Mouse (Mus musculus): ENCODE results near the gene Gm5148. TPM values are rescaled to one million over a fixed set of nuclear protein-coding genes. Genes with fewer than 3 reads are reported as not detected.

The Gm5148 gene
- polyA plus RNA-seq, 1 experiment from 2014 or later: 7.5 TPM

DNA sequence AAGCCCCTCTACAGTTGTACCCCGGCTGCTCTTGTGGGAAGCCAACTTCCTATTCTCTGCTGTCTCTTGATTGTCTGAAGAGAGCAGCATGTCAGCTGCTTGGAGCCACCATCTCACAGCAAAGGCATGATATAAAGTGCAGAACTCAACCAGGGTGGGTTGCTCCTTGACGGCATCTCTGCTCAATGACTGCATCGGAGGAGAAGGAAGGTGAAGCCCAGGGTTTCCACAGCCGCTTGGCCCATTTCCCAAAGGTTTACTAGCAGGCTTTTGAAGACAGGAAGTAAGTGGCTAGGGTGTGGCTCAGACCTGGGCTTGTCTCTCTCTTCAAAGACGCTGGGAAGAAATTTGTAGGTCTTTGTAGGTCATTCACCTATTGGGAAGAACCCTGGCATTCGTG is 36.6 kb upstream of the Gm5148 start:
- no peak overlapping the region for H3K4me2 ChIP-seq (replicated peaks; ENCODE audit: low read depth, low read length)
- WGBS: 79% methylated on average over 6 of the region's 6 CpGs
- no peak overlapping the region for H3K4me3 ChIP-seq (ENCODE audit: low read length)
- no peak overlapping the region for H3K9ac ChIP-seq (replicated peaks; ENCODE audit: low read length)
- no peaks in the 10 kb centered on the region for H3K36me3 ChIP-seq (ENCODE audit: insufficient read depth, low read length)
- no peak for ATAC-seq (ENCODE audit: low FRiP score, low TSS enrichment)
- H3K4me1 ChIP-seq (ENCODE audit: insufficient read depth, low read length): peaks cover 13% of the 10 kb centered on the region
- H3K27me3 ChIP-seq (ENCODE audit: insufficient read depth, low read length): no peaks in the 10 kb centered on the region
- H3K9me3 ChIP-seq (ENCODE audit: low read length): peaks cover 3% of the 10 kb centered on the region; the same call in 1 of the 2 replicates
- no peak overlapping the region for H3K27ac ChIP-seq (ENCODE audit: low read length)

DNA sequence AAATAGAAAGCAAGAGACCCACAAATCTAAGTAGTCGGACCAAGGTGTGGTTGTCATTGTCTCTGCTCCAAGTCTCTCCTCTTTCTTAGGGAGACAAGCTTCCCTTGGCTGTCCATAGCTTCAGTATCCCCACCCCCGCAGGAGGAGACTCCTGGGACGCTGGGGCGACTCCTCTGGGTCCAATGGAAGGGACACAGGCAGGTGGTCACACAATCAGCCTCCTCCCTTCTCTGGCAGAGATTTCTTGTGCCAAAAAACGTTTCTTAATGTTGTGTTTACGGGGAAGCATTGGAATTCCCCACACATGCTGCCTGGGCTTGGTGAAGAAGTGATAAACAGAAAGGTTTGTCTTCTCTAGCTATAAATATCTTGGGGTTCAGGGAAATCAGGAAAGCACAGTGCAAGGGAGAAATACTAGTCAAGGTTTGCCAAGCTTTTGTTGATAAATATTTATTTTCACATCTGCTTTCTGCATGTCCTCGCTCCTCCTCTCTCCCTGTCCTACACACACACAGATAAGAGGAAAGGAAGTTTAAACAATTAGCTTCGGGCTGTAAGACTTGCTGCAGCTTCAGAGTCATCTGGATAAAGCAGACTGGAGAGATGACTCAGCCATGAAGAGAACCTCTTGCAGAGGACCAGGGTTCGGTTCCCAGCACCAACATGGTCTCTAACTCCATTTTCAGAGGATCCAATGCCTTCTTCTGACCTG is 34.5 kb upstream of the Gm5148 start:
- peak overlapping the region; percentile 41 for H3K4me2 ChIP-seq (replicated peaks; ENCODE audit: low read depth, low read length)
- H3K4me3 ChIP-seq (ENCODE audit: low read length): no peak overlapping the region
- peaks cover 13% of the 10 kb centered on the region for H3K4me1 ChIP-seq (ENCODE audit: insufficient read depth, low read length)
- H3K36me3 ChIP-seq (ENCODE audit: insufficient read depth, low read length): no peaks in the 10 kb centered on the region
- 42% methylated on average over 9 of the region's 9 CpGs for WGBS
- no peak; the same call in 1 of the 2 replicates for ATAC-seq (ENCODE audit: low FRiP score, low TSS enrichment)
- H3K9me3 ChIP-seq (ENCODE audit: low read length): no peaks in the 10 kb centered on the region
- 0 out of 2 replicates have a peak overlapping the region, but pooled peaks have one; percentile 34 for H3K27ac ChIP-seq (ENCODE audit: low read length)
- H3K27me3 ChIP-seq (ENCODE audit: insufficient read depth, low read length): no peaks in the 10 kb centered on the region
- no peak overlapping the region for H3K9ac ChIP-seq (replicated peaks; ENCODE audit: low read length)

GRCm38 (mm10) chr3:37758124-37758523 is 33.8 kb upstream of the Gm5148 start:
- H3K4me3 ChIP-seq (ENCODE audit: low read length): 0 out of 2 replicates have a peak overlapping the region, but pooled peaks have one; percentile 15
- peak overlapping the region; percentile 41 for H3K4me2 ChIP-seq (replicated peaks; ENCODE audit: low read depth, low read length)
- no peaks in the 10 kb centered on the region for H3K9me3 ChIP-seq (ENCODE audit: low read length)
- no peaks in the 10 kb centered on the region for H3K27me3 ChIP-seq (ENCODE audit: insufficient read depth, low read length)
- H3K4me1 ChIP-seq (ENCODE audit: insufficient read depth, low read length): peaks cover 13% of the 10 kb centered on the region
- peak overlapping the region; percentile 41; the same call in 1 of the 2 replicates for H3K9ac ChIP-seq (replicated peaks; ENCODE audit: low read length)
- ATAC-seq (ENCODE audit: low FRiP score, low TSS enrichment): peak; percentile 87
- H3K36me3 ChIP-seq (ENCODE audit: insufficient read depth, low read length): no peaks in the 10 kb centered on the region
- H3K27ac ChIP-seq (ENCODE audit: low read length): 0 out of 2 replicates have a peak overlapping the region, but pooled peaks have one; percentile 34
- 12% methylated on average over 12 of the region's 12 CpGs for WGBS

DNA sequence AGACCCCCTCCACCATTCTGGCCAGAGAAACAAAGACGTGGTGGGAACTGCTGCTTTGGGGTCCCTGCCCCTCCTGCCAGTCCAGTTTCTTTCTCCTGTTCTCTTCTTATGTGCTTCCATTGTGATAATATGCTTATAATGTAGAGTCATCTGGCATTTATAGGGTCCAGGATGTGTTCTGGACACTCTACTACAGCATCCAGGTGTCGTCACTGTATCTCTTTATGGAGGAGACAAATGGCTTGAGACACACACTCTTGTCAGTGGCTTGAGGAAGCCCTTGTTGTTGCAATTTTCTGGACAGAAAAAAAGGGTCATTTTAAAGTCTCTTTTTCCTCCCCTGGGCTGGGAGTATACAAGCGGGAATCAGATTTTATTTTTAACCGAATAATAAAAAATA is 33.3 kb upstream of the Gm5148 start:
- Histone ChIP-seq H3K9ac (replicated peaks; ENCODE audit: low read length) (no peak overlapping the region), H3K4me3 (ENCODE audit: low read length) (no peak overlapping the region), H3K36me3 (ENCODE audit: insufficient read depth, low read length) (no peaks in the 10 kb centered on the region), H3K9me3 (ENCODE audit: low read length) (no peaks in the 10 kb centered on the region), H3K27me3 (ENCODE audit: insufficient read depth, low read length) (no peaks in the 10 kb centered on the region), H3K4me1 (ENCODE audit: insufficient read depth, low read length) (peaks cover 13% of the 10 kb centered on the region), H3K27ac (ENCODE audit: low read length) (no peak overlapping the region), H3K4me2 (replicated peaks; ENCODE audit: low read depth, low read length) (no peak overlapping the region)
- ATAC-seq (ENCODE audit: low FRiP score, low TSS enrichment): no peak
- 33% methylated on average over 4 of the region's 4 CpGs for WGBS

DNA sequence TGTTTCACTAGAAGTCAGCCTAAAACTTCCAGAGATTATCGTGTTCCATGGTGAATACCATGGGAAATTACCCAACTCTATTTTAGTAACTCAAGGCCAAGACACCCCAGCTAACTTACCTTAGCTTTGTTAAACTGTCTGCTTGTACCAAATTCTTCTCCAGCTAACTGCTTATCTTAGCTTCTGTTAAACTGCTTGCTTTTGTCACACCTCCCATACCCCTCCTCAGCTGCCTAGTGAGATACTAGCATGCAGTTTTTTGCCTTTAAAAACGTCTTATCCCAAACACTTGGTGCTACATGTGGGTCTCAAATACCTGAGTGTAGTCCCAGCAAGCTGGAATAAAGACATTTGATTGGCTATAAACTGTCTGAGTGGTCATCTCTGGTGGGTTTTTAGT is 31.7 kb upstream of the Gm5148 start:
- no peak for ATAC-seq (ENCODE audit: low FRiP score, low TSS enrichment)
- H3K27ac ChIP-seq (ENCODE audit: low read length): no peak overlapping the region
- no peaks in the 10 kb centered on the region for H3K36me3 ChIP-seq (ENCODE audit: insufficient read depth, low read length)
- H3K9me3 ChIP-seq (ENCODE audit: low read length): no peaks in the 10 kb centered on the region
- 76% methylated on average over 2 of the region's 2 CpGs for WGBS
- H3K9ac ChIP-seq (replicated peaks; ENCODE audit: low read length): no peak overlapping the region
- no peaks in the 10 kb centered on the region for H3K27me3 ChIP-seq (ENCODE audit: insufficient read depth, low read length)
- no peak overlapping the region for H3K4me2 ChIP-seq (replicated peaks; ENCODE audit: low read depth, low read length)
- no peak overlapping the region for H3K4me3 ChIP-seq (ENCODE audit: low read length)
- H3K4me1 ChIP-seq (ENCODE audit: insufficient read depth, low read length): peaks cover 13% of the 10 kb centered on the region

DNA sequence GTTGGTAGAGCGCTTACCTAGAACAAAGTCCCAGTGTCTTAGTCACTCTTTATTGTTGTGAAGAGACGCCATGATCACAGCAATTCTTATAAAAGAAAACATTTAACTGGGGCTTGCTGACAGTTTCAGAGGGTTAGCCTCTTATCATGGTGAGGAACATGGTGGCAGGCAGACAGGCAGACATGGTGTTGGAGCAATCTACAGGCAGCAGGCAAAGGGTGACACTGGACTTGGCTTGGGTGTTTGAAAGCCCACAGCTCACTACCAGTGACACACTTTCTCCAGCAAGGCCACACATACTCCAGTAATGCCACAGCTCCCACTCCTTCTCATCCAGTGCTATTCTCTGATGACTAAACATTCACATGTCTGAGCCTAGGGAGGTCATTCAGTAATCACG is 30.3 kb upstream of the Gm5148 start:
- 88% methylated on average over 3 of the region's 3 CpGs for WGBS
- no peak overlapping the region for H3K9ac ChIP-seq (replicated peaks; ENCODE audit: low read length)
- no peaks in the 10 kb centered on the region for H3K27me3 ChIP-seq (ENCODE audit: insufficient read depth, low read length)
- no peak for ATAC-seq (ENCODE audit: low FRiP score, low TSS enrichment)
- H3K4me3 ChIP-seq (ENCODE audit: low read length): no peak overlapping the region
- no peaks in the 10 kb centered on the region for H3K9me3 ChIP-seq (ENCODE audit: low read length)
- H3K27ac ChIP-seq (ENCODE audit: low read length): no peak overlapping the region
- no peaks in the 10 kb centered on the region for H3K36me3 ChIP-seq (ENCODE audit: insufficient read depth, low read length)
- H3K4me2 ChIP-seq (replicated peaks; ENCODE audit: low read depth, low read length): no peak overlapping the region
- H3K4me1 ChIP-seq (ENCODE audit: insufficient read depth, low read length): peaks cover 13% of the 10 kb centered on the region

- H3K27me3 ChIP-seq (ENCODE audit: insufficient read depth, low read length): no peaks in the 10 kb centered on the region
- no peak overlapping the region for H3K9ac ChIP-seq (replicated peaks; ENCODE audit: low read length)
- no peaks in the 10 kb centered on the region for H3K9me3 ChIP-seq (ENCODE audit: low read length)
- no peak for ATAC-seq (ENCODE audit: low FRiP score, low TSS enrichment)
- WGBS: 76% methylated on average over 3 of the region's 3 CpGs
- H3K4me3 ChIP-seq (ENCODE audit: low read length): no peak overlapping the region
- peaks cover 7% of the 10 kb centered on the region for H3K4me1 ChIP-seq (ENCODE audit: insufficient read depth, low read length)
- no peak overlapping the region for H3K4me2 ChIP-seq (replicated peaks; ENCODE audit: low read depth, low read length)
- H3K27ac ChIP-seq (ENCODE audit: low read length): no peak overlapping the region
- H3K36me3 ChIP-seq (ENCODE audit: insufficient read depth, low read length): no peaks in the 10 kb centered on the region
Measured at GRCm38 (mm10) chr3:37753148-37753547, 28.9 kb upstream of the Gm5148 start.

DNA sequence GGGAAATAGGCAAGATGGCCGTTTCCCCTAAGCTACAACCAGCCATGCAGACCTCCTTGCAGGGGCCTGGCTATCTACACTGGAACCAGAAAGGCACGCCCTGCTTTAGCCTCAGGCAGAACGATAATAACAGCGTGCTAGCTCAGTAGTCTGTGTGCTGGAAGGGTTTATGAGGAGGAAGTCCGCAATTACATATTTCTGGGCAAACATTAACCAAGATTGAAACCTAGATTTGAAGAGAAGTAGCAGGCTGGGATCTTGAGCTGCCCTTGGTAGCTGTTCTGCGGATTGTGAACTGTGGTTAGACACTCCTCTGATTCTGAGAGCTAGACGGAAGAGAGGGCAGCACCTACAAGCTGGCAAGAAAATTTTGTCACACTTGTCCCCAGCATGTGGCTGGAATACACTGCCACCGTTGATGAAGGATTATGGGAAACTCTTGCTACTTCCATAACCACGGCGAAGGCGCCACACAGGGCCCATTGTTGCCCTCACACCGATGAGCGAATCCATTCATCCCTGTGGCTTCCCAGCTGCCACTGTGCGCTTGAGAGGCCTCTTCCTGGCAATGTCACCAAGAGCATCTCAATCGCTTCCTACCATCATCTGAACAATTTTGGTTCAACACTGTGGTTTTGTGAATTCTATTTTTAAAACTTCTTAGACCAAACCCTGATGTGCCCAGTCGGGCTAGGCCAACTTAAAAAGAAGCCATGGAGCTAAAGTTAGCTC is 23.9 kb upstream of the Gm5148 start:
- Histone ChIP-seq H3K4me2 (replicated peaks; ENCODE audit: low read depth, low read length) (no peak overlapping the region), H3K4me1 (ENCODE audit: insufficient read depth, low read length) (no peaks in the 10 kb centered on the region), H3K36me3 (ENCODE audit: insufficient read depth, low read length) (no peaks in the 10 kb centered on the region), H3K9me3 (ENCODE audit: low read length) (no peaks in the 10 kb centered on the region), H3K27me3 (ENCODE audit: insufficient read depth, low read length) (no peaks in the 10 kb centered on the region), H3K4me3 (ENCODE audit: low read length) (no peak overlapping the region), H3K9ac (replicated peaks; ENCODE audit: low read length) (no peak overlapping the region), H3K27ac (ENCODE audit: low read length) (peak overlapping the region; percentile 51)
- ATAC-seq (ENCODE audit: low FRiP score, low TSS enrichment): peak; percentile 86
- 77% methylated on average over 16 of the region's 16 CpGs for WGBS

- Histone ChIP-seq H3K4me1 (ENCODE audit: insufficient read depth, low read length) (no peaks in the 10 kb centered on the region), H3K9me3 (ENCODE audit: low read length) (no peaks in the 10 kb centered on the region), H3K9ac (replicated peaks; ENCODE audit: low read length) (no peak overlapping the region), H3K4me3 (ENCODE audit: low read length) (no peak overlapping the region), H3K4me2 (replicated peaks; ENCODE audit: low read depth, low read length) (no peak overlapping the region), H3K27ac (ENCODE audit: low read length) (peak overlapping the region; percentile 31), H3K36me3 (ENCODE audit: insufficient read depth, low read length) (no peaks in the 10 kb centered on the region), H3K27me3 (ENCODE audit: insufficient read depth, low read length) (no peaks in the 10 kb centered on the region)
- peak; percentile 64 for ATAC-seq (ENCODE audit: low FRiP score, low TSS enrichment)
- 64% methylated on average over 9 of the region's 9 CpGs for WGBS
Measured at GRCm38 (mm10) chr3:37747258-37748001, 23.1 kb upstream of the Gm5148 start.

Data from kidney, embryonic 16.5 days (tissue).